Mouse (Mus musculus) liver, embryonic 11.5 days (tissue): ENCODE results near the gene Fkbp1b. TPM values are rescaled to one million over a fixed set of nuclear protein-coding genes. Genes with fewer than 3 reads are reported as not detected.

Source experiments
- ATAC-seq: fragments of 200-750 bp; cut with Nextera tagmentation; replicated peaks from 2 replicates; pipeline ENCODE4 v1.8.0; 2017; ENCODE audit warnings: moderate number of reproducible peaks, mild to moderate bottlenecking, moderate TSS enrichment, moderate library complexity; ENCODE audit not compliant: low FRiP score
- DNase-seq: peaks from one replicate; pipeline ENCODE4 v3.0.0-alpha.2; 2017; ENCODE audit warnings: low spot score
- H3K27ac ChIP-seq: fragments of 300-500 bp; sonication (generic); 2 replicates; pipeline ENCODE4 v1.5.1; 2014; ENCODE audit warnings: mild to moderate bottlenecking, low read depth, low read length, control low read depth
- H3K27me3 ChIP-seq: fragments of 300-500 bp; sonication (generic); replicated peaks from 2 replicates; pipeline ENCODE4 v1.6.1; 2014; ENCODE audit warnings: low read length, mixed read lengths; ENCODE audit not compliant: control insufficient read depth, insufficient read depth
- H3K36me3 ChIP-seq: fragments of 300-500 bp; sonication (generic); 2 replicates; pipeline ENCODE4 v1.6.1; 2014; ENCODE audit warnings: mild to moderate bottlenecking, low read length, moderate library complexity, mixed read lengths; ENCODE audit not compliant: control insufficient read depth, insufficient read depth
- H3K4me1 ChIP-seq: fragments of 300-500 bp; sonication (generic); replicated peaks from 2 replicates; pipeline ENCODE4 v1.6.1; 2014; ENCODE audit warnings: low read length, mixed read lengths; ENCODE audit not compliant: control insufficient read depth, insufficient read depth
- H3K4me2 ChIP-seq: fragments of 300-500 bp; sonication (generic); 2 replicates; pipeline ENCODE4 v1.6.1; 2014; ENCODE audit warnings: mild to moderate bottlenecking, control low read depth, moderate library complexity
- H3K4me3 ChIP-seq: fragments of 300-500 bp; sonication (generic); 2 replicates; pipeline ENCODE4 v1.5.1; 2014; ENCODE audit warnings: low read depth, low read length, control low read depth
- H3K9ac ChIP-seq: fragments of 300-500 bp; sonication (generic); 2 replicates; pipeline ENCODE4 v1.6.1; 2014; ENCODE audit warnings: low read depth, low read length, control low read depth
- H3K9me3 ChIP-seq: fragments of 300-500 bp; sonication (generic); 2 replicates; pipeline ENCODE4 v1.6.1; 2016; ENCODE audit warnings: low read length, inconsistent platforms, mixed read lengths; ENCODE audit not compliant: control insufficient read depth
- WGBS: fragments of 180-500 bp; shearing (Covaris S2); extraction: QIAGEN DNeasy Blood & Tissue Kit; methylation state at CpG from one replicate; pipeline ENCODE4 v1.1.7; 2014; 5-methylcytosine and 5-hydroxymethylcytosine counted together
- polyA plus RNA-seq: library from polyadenylated mRNA; unstranded; fragments of >200 nt; fragmentation: Nextera tagmentation; extraction: Ambion mirVana; gene quantifications from 2 replicates; pipeline ENCODE4 v1.2.1, GENCODE M21; 2014

The Fkbp1b gene
- polyA plus RNA-seq, 1 experiment from 2014 or later, result 5.8 TPM

- no peaks in the 10 kb centered on the region for H3K9me3 ChIP-seq
- H3K36me3 ChIP-seq, result no peaks in the 10 kb centered on the region; the same call in 1 of the 2 replicates
- DNase-seq, result no peak
- ATAC-seq, result no peak
- H3K27ac ChIP-seq, result no peak overlapping the region
- no peak overlapping the region for H3K4me2 ChIP-seq
- no peak overlapping the region for H3K9ac ChIP-seq
- H3K4me1 ChIP-seq, result peaks cover 25% of the 10 kb centered on the region
- H3K4me3 ChIP-seq, result no peak overlapping the region
- 72% methylated on average over 8 of the region's 8 CpGs for WGBS
- H3K27me3 ChIP-seq, result no peaks in the 10 kb centered on the region
Observed at GRCm38 (mm10) chr12:4875623-4876022, 34.2 kb upstream of the Fkbp1b start.

GRCm38 (mm10) chr12:4874161-4874927 is 33.0 kb upstream of the Fkbp1b start, which contains the start of gene Mfsd2b:
TSS of gene Mfsd2b (minus strand) at chr12:4874359.
- peak; percentile 85 for DNase-seq
- Histone ChIP-seq H3K9me3 (no peaks in the 10 kb centered on the region), H3K4me3 (peak within 1 kb of the TSS; percentile 57), H3K27me3 (no peaks in the 10 kb centered on the region), H3K27ac (peak within 1 kb of the TSS; percentile 93), H3K9ac (peak within 1 kb of the TSS; percentile 76), H3K4me2 (peak within 1 kb of the TSS; percentile 83), H3K4me1 (peaks cover 32% of the 10 kb centered on the region), H3K36me3 (no peaks in the 10 kb centered on the region; the same call in 1 of the 2 replicates)
- peak; percentile 85 for ATAC-seq
- WGBS, result 3% methylated on average over 24 of the region's 24 CpGs

GRCm38 (mm10) chr12:4873531-4873930 is 32.1 kb upstream of the Fkbp1b start:
- H3K9ac ChIP-seq, result peak overlapping the region; percentile 76
- H3K4me3 ChIP-seq, result peak overlapping the region; percentile 57
- no peaks in the 10 kb centered on the region for H3K27me3 ChIP-seq
- H3K9me3 ChIP-seq, result no peaks in the 10 kb centered on the region
- peaks cover 39% of the 10 kb centered on the region for H3K4me1 ChIP-seq
- peaks cover 2% of the 10 kb centered on the region; the same call in 1 of the 2 replicates for H3K36me3 ChIP-seq
- peak overlapping the region; percentile 83 for H3K4me2 ChIP-seq
- ATAC-seq (no peak), DNase-seq (no peak)
- H3K27ac ChIP-seq, result peak overlapping the region; percentile 93
- WGBS, result 39% methylated on average over 6 of the region's 6 CpGs

GRCm38 (mm10) chr12:4872983-4873477 is 31.6 kb upstream of the Fkbp1b start:
- Histone ChIP-seq H3K27me3 (no peaks in the 10 kb centered on the region), H3K4me3 (peak overlapping the region; percentile 57), H3K4me1 (peaks cover 35% of the 10 kb centered on the region), H3K9me3 (no peaks in the 10 kb centered on the region), H3K36me3 (peaks cover 2% of the 10 kb centered on the region; the same call in 1 of the 2 replicates), H3K27ac (peak overlapping the region; percentile 93), H3K9ac (peak overlapping the region; percentile 76), H3K4me2 (peak overlapping the region; percentile 83)
- peak; percentile 90 for ATAC-seq
- no peak for DNase-seq
- WGBS, result 30% methylated on average over 5 of the region's 5 CpGs

- H3K4me1 ChIP-seq, result peaks cover 35% of the 10 kb centered on the region
- H3K9me3 ChIP-seq, result no peaks in the 10 kb centered on the region
- peak overlapping the region; percentile 93 for H3K27ac ChIP-seq
- H3K4me3 ChIP-seq, result peak overlapping the region; percentile 57
- WGBS, result 39% methylated on average over 4 of the region's 4 CpGs
- DNase-seq (no peak), ATAC-seq (no peak)
- peak overlapping the region; percentile 69 for H3K9ac ChIP-seq
- no peaks in the 10 kb centered on the region for H3K27me3 ChIP-seq
- H3K4me2 ChIP-seq, result peak overlapping the region; percentile 83
- H3K36me3 ChIP-seq, result peaks cover 6% of the 10 kb centered on the region; the same call in 1 of the 2 replicates
Observed at GRCm38 (mm10) chr12:4872273-4872672, 30.9 kb upstream of the Fkbp1b start.

- peak overlapping the region; percentile 57; the same call in 1 of the 2 replicates for H3K4me3 ChIP-seq
- DNase-seq, result no peak
- H3K36me3 ChIP-seq, result peaks cover 10% of the 10 kb centered on the region; the same call in 1 of the 2 replicates
- H3K4me2 ChIP-seq, result peak overlapping the region; percentile 83
- H3K4me1 ChIP-seq, result peaks cover 35% of the 10 kb centered on the region
- 87% methylated on average over 5 of the region's 5 CpGs for WGBS
- no peaks in the 10 kb centered on the region for H3K9me3 ChIP-seq
- ATAC-seq, result no peak
- no peak overlapping the region for H3K9ac ChIP-seq
- H3K27me3 ChIP-seq, result no peaks in the 10 kb centered on the region
- no peak overlapping the region for H3K27ac ChIP-seq
Observed at GRCm38 (mm10) chr12:4871260-4871659, 29.9 kb upstream of the Fkbp1b start.

- WGBS, result 86% methylated on average over 8 of the region's 8 CpGs
- Histone ChIP-seq H3K36me3 (peaks cover 21% of the 10 kb centered on the region; the same call in 1 of the 2 replicates), H3K9ac (no peak overlapping the region), H3K4me3 (no peak overlapping the region), H3K4me1 (peaks cover 17% of the 10 kb centered on the region), H3K4me2 (no peak overlapping the region), H3K27me3 (no peaks in the 10 kb centered on the region), H3K27ac (no peak overlapping the region), H3K9me3 (no peaks in the 10 kb centered on the region)
- DNase-seq, result no peak
- no peak for ATAC-seq
Observed at GRCm38 (mm10) chr12:4868924-4869323, 27.5 kb upstream of the Fkbp1b start.

GRCm38 (mm10) chr12:4864338-4864690 is 22.9 kb upstream of the Fkbp1b start:
- H3K27me3 ChIP-seq, result no peaks in the 10 kb centered on the region
- no peak overlapping the region for H3K27ac ChIP-seq
- ATAC-seq (no peak), DNase-seq (peak; percentile 31)
- H3K9ac ChIP-seq, result no peak overlapping the region
- H3K4me1 ChIP-seq, result peaks cover 11% of the 10 kb centered on the region
- 77% methylated on average over 4 of the region's 4 CpGs for WGBS
- H3K9me3 ChIP-seq, result no peaks in the 10 kb centered on the region
- no peak overlapping the region for H3K4me3 ChIP-seq
- H3K36me3 ChIP-seq, result peaks cover 30% of the 10 kb centered on the region; the same call in 1 of the 2 replicates
- no peak overlapping the region for H3K4me2 ChIP-seq
